Mouse (Mus musculus) liver, postnatal 0 days (tissue): ENCODE data around the gene St6galnac3. TPM values are rescaled to one million over a fixed set of nuclear protein-coding genes. Genes with fewer than 3 reads are reported as not detected.

ENCODE experiments used
- ATAC-seq: fragments of 200-750 bp; cut with Nextera tagmentation; 2 replicates; pipeline ENCODE4 v1.8.0; 2017; ENCODE audit warnings: mild to moderate bottlenecking, moderate library complexity
- DNase-seq: peaks from one replicate; pipeline ENCODE4 v3.0.0-alpha.2; 2016
- H3K27ac ChIP-seq: fragments of 300-500 bp; sonication (generic); 2 replicates; pipeline ENCODE4 v1.5.1; 2014; ENCODE audit warnings: antibody characterized with exemption, moderate library complexity, mild to moderate bottlenecking, low read depth
- H3K27me3 ChIP-seq: fragments of 300-500 bp; sonication (generic); 2 replicates; pipeline ENCODE4 v1.6.1; 2014; ENCODE audit warnings: low read length, control low read depth, mixed read lengths; ENCODE audit not compliant: insufficient read depth
- H3K36me3 ChIP-seq: fragments of 300-500 bp; sonication (generic); replicated peaks from 2 replicates; pipeline ENCODE4 v1.6.1; 2014; ENCODE audit warnings: mild to moderate bottlenecking, control low read depth, low read length, moderate library complexity, mixed read lengths; ENCODE audit not compliant: insufficient read depth
- H3K4me1 ChIP-seq: fragments of 300-500 bp; sonication (generic); 2 replicates; pipeline ENCODE4 v1.6.1; 2014; ENCODE audit warnings: antibody characterized with exemption, mild to moderate bottlenecking, control low read depth; ENCODE audit not compliant: insufficient read depth
- H3K4me2 ChIP-seq: fragments of 300-500 bp; sonication (generic); 2 replicates; pipeline ENCODE4 v1.6.1; 2014; ENCODE audit warnings: low read depth, mild to moderate bottlenecking, low read length, moderate library complexity, mixed read lengths
- H3K4me3 ChIP-seq: fragments of 300-500 bp; sonication (generic); 2 replicates; pipeline ENCODE4 v1.5.1; 2014; ENCODE audit warnings: low read depth, low read length
- H3K9ac ChIP-seq: fragments of 300-500 bp; sonication (generic); replicated peaks from 2 replicates; pipeline ENCODE4 v1.6.1; 2014; ENCODE audit warnings: mild to moderate bottlenecking, moderate library complexity
- H3K9me3 ChIP-seq: fragments of 300-500 bp; sonication (generic); 2 replicates; pipeline ENCODE4 v1.6.1; 2016; ENCODE audit warnings: mild to moderate bottlenecking, control low read depth, low read length, mixed read lengths
- CTCF ChIP-seq: sonication (generic); IDR thresholded peaks from 2 replicates; pipeline ENCODE4 v1.5.1; 2016; ENCODE audit warnings: antibody characterized with exemption, low read depth
- EP300 ChIP-seq: IDR thresholded peaks from 2 replicates; pipeline ENCODE4 v1.6.1; 2016; ENCODE audit warnings: antibody characterized with exemption, low read depth, mild to moderate bottlenecking
- WGBS: fragments of 180-500 bp; shearing (Covaris S2); extraction: QIAGEN DNeasy Blood & Tissue Kit; methylation state at CpG from one replicate; pipeline ENCODE4 v1.1.7; 2014; ENCODE audit not compliant: insufficient replicate concordance; 5-methylcytosine and 5-hydroxymethylcytosine counted together
- polyA plus RNA-seq: library from polyadenylated mRNA; unstranded; fragments of >200 nt; fragmentation: Nextera tagmentation; extraction: Ambion mirVana; gene quantifications from 2 replicates; pipeline ENCODE4 v1.2.1, GENCODE M21; 2015

Gene St6galnac3
- polyA plus RNA-seq, 1 experiment from 2014 or later, result 5.0 TPM

DNA sequence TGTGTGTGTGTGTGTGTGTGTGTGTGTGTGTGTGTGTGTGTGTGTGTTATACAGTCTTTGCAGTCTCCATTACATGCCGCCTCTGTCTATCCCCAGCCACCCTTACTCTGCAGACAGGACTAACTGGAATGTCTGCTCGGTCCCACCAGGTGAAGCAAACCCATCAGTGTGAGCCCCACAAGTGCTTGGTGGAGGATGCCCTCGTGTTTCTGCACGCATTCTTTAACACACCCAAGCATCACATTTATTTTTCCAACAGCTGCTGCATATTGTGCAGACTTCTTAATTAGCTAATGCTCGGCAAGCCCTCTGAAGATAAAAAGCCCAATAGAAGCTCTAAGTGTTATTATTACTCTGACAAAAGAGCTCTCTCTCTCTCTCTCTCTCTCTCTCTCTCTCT, 268.7 kb downstream of the St6galnac3 start:
- Histone ChIP-seq H3K27me3 (no peaks in the 10 kb centered on the region), H3K4me2 (no peak overlapping the region), H3K36me3 (no peaks in the 10 kb centered on the region), H3K9ac (no peak overlapping the region), H3K9me3 (no peaks in the 10 kb centered on the region), H3K4me3 (no peak overlapping the region), H3K27ac (no peak overlapping the region), H3K4me1 (no peaks in the 10 kb centered on the region)
- ATAC-seq, result no peak
- DNase-seq, result no peak
- no peak for TF ChIP-seq EP300
- no peak for TF ChIP-seq CTCF
- 89% methylated on average over 5 of the region's 5 CpGs for WGBS

DNA sequence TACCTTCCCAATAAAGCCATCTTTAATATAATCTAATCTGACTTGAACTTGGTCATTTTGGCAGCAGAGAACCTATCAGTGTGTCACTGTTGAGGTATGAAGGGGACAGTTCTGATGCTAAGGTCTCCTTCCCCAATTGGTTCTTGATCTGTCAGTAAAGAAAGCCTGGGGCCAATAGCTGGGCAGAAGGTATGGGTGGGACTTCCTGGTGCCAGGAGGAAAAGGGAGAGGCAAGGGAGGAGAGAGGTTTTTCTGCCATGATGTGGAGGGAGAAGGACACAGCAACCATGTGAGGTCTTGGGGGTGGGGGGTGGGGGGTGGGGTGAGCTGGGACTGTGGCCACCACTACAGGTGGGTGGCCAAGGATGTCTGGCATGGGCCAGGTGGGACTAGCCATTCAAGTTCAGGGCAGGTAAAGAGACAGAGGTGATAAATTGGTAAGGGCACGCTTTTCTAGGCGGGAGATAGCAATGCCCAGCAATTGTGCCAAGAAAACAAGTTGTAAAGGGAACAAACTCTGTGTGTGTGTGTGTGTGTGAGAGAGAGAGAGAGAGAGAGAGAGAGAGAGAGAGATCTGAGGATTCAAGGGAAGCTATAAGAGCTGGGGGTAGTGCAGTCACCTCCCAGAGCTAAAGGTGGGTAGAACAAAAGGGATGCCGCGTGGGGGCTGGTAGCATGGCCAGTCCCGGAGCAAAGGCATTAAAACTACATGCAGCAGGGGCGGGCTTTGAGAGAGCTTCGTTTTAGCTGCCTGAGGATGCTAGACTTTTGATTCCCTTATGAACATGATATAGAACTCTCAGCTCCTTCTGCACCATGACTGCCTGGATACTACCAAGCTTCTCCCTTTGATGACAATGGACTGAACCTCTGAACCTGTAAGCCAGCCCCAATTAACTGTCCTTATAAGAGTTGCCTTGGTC, 271.6 kb downstream of the St6galnac3 start:
- ATAC-seq, result no peak

DNA sequence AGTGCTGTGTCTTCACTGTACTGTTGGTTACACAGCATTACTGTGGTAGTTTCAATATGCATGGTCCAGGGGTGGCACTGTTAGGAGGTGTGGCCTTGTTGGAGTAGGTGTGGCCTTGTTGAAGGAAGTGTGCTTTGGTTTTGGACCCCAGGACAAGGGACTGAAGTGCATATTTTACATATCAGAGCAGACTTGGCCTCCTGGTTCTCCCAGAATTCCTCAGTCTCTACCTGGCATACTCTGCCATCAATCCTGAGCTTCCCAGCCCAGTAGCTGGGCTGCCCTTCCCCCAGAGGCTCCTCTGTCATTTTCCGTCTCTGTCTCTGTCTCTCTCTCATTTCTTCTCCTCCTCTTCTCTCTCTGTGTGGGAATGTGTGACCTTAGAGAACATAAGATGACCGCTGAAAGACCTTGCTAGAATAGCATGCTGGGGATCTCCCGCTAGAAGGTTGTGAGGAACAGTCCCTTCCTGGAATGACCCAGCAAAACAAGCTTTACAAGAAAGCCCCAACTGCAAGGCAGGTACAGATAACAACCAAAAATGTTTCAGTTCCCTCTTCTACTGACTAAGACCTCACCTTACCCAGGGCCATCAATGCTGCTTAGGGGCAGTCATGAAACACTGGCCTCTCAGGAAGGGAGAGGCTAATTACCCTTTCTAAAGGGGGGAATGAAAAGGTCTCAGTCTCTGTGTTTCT, 272.5 kb downstream of the St6galnac3 start:
- DNase-seq (no peak), ATAC-seq (no peak)
- Histone ChIP-seq H3K27me3 (no peaks in the 10 kb centered on the region), H3K9ac (no peak overlapping the region), H3K4me2 (no peak overlapping the region), H3K4me3 (no peak overlapping the region), H3K36me3 (no peaks in the 10 kb centered on the region), H3K4me1 (no peaks in the 10 kb centered on the region), H3K27ac (no peak overlapping the region), H3K9me3 (no peaks in the 10 kb centered on the region)
- TF ChIP-seq EP300 (no peak), CTCF (no peak)
- WGBS, result 80% methylated on average over 3 of the region's 3 CpGs

More for the DNA sequence above, 271.6 kb downstream of the St6galnac3 start:
- Histone ChIP-seq H3K4me1 (no peaks in the 10 kb centered on the region), H3K27ac (no peak overlapping the region), H3K4me3 (no peak overlapping the region), H3K9ac (no peak overlapping the region), H3K4me2 (no peak overlapping the region), H3K36me3 (no peaks in the 10 kb centered on the region), H3K9me3 (no peaks in the 10 kb centered on the region), H3K27me3 (no peaks in the 10 kb centered on the region)
- no peak for DNase-seq
- WGBS, result 86% methylated on average over 7 of the region's 7 CpGs
- TF ChIP-seq EP300 (no peak), CTCF (no peak)

DNA sequence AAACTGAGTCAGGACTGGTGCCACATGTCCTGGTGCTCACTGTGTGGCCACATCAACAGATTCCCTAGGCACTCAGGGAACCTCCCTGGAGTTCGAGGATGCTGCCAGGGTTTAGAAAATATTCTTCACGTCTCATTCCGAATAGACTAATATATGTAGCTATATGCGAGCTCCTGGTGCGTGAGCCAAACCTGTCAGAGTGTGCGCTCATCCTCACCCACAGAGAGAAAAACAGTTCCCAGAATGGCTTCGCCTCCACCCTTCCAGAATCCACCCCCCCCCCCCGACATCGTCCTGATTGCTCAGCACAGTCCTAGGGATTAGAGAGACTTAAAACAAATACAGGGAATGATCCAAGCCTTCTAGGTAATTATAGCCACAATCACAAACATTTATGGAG, 283.6 kb downstream of the St6galnac3 start:
- ATAC-seq, result no peak
- Histone ChIP-seq H3K27ac (no peak overlapping the region), H3K4me3 (no peak overlapping the region), H3K9ac (no peak overlapping the region), H3K9me3 (no peaks in the 10 kb centered on the region), H3K27me3 (no peaks in the 10 kb centered on the region), H3K4me1 (no peaks in the 10 kb centered on the region), H3K36me3 (no peaks in the 10 kb centered on the region), H3K4me2 (no peak overlapping the region)
- no peak for DNase-seq
- 82% methylated on average over 9 of the region's 9 CpGs for WGBS
- TF ChIP-seq CTCF (no peak), EP300 (no peak)

GRCm38 (mm10) chr3:153436076-153437021, 288.6 kb downstream of the St6galnac3 start:
- Histone ChIP-seq H3K9ac (no peak overlapping the region), H3K9me3 (no peaks in the 10 kb centered on the region), H3K4me1 (no peaks in the 10 kb centered on the region), H3K27ac (no peak overlapping the region), H3K27me3 (no peaks in the 10 kb centered on the region), H3K36me3 (no peaks in the 10 kb centered on the region), H3K4me2 (no peak overlapping the region; the same call in 1 of the 2 replicates), H3K4me3 (no peak overlapping the region)
- TF ChIP-seq EP300 (peak; percentile 61; the same call in 1 of the 2 replicates), CTCF (no peak)
- WGBS, result 77% methylated on average over 17 of the region's 17 CpGs
- DNase-seq (no peak), ATAC-seq (peak; percentile 45)

- Histone ChIP-seq H3K4me1 (no peaks in the 10 kb centered on the region), H3K4me2 (no peak overlapping the region), H3K4me3 (no peak overlapping the region), H3K9ac (no peak overlapping the region), H3K27me3 (no peaks in the 10 kb centered on the region), H3K9me3 (no peaks in the 10 kb centered on the region), H3K27ac (no peak overlapping the region), H3K36me3 (no peaks in the 10 kb centered on the region)
- TF ChIP-seq EP300, result no peak
- TF ChIP-seq CTCF, result no peak
- DNase-seq, result no peak
- 94% methylated on average over 8 of the region's 8 CpGs for WGBS
- no peak for ATAC-seq
Observed at GRCm38 (mm10) chr3:153433010-153433409, 292.0 kb downstream of the St6galnac3 start.
